Mouse (Mus musculus) urinary bladder, adult 2 months (tissue): Measurements from ENCODE around the gene Hmga1b. TPM values are rescaled to one million over a fixed set of nuclear protein-coding genes. Genes with fewer than 3 reads are reported as not detected.
"Not testable (repeated sequence)": the region's sequence is repeated elsewhere in the genome, so short reads cannot be mapped to it uniquely, and the experiment has no call there.

Experiments used
- DNase-seq: peaks from one replicate; pipeline ENCODE4 v3.0.0; 2022; ENCODE audit warnings: low spot score
- polyA plus RNA-seq: library from polyadenylated mRNA; depleted of rRNA; stranded (reverse); fragments of >200 nt; gene quantifications from 2 replicates; pipeline ENCODE4 v1.2.3, GENCODE M21; 2012

The Hmga1b gene
- polyA plus RNA-seq, 1 experiment: 2.1 TPM

- DNase-seq: peak; percentile 82
These were observed 21.6 kb downstream of the Hmga1b start, which contains the start of the genes Rfng and Gps1 for GRCm38 (mm10) chr11:120784064-120784791. TSS of gene Rfng (minus strand) at chr11:120784207. TSS of gene Gps1 (plus strand) at chr11:120784272.

GRCm38 (mm10) chr11:120785145-120785544 is 22.6 kb downstream of the Hmga1b start:
- DNase-seq: no peak

- DNase-seq: not testable (repeated sequence)
These were observed 25.9 kb downstream of the Hmga1b start for GRCm38 (mm10) chr11:120788460-120788859.

GRCm38 (mm10) chr11:120789355-120789754 is 26.8 kb downstream of the Hmga1b start:
- DNase-seq: no peak

- DNase-seq: no peak
These were observed 27.2 kb downstream of the Hmga1b start for GRCm38 (mm10) chr11:120789810-120790209.

- no peak for DNase-seq
These were observed 30.1 kb downstream of the Hmga1b start for GRCm38 (mm10) chr11:120792652-120793051.

- DNase-seq: peak; percentile 97
These were observed 33.4 kb downstream of the Hmga1b start, which contains the start of gene Dus1l for GRCm38 (mm10) chr11:120795756-120796613. TSS of gene Dus1l (minus strand) at chr11:120796403.

GRCm38 (mm10) chr11:120796614-120796946 is 34.0 kb downstream of the Hmga1b start:
- no peak for DNase-seq

GRCm38 (mm10) chr11:120798244-120798643 is 35.6 kb downstream of the Hmga1b start:
- no peak for DNase-seq

- DNase-seq: no peak
These were observed 36.8 kb downstream of the Hmga1b start for GRCm38 (mm10) chr11:120799316-120799890.

- DNase-seq: peak; percentile 69
These were observed 37.7 kb downstream of the Hmga1b start for GRCm38 (mm10) chr11:120800061-120800904.

GRCm38 (mm10) chr11:120804274-120804673 is 41.7 kb downstream of the Hmga1b start:
- DNase-seq: no peak

GRCm38 (mm10) chr11:120804769-120805168 is 42.2 kb downstream of the Hmga1b start:
- no peak for DNase-seq

- DNase-seq: no peak
These were observed 43.0 kb downstream of the Hmga1b start for GRCm38 (mm10) chr11:120805375-120806298.

- DNase-seq: no peak
These were observed 45.4 kb downstream of the Hmga1b start for GRCm38 (mm10) chr11:120808010-120808409.

GRCm38 (mm10) chr11:120812068-120812467 is 49.5 kb downstream of the Hmga1b start:
- DNase-seq: no peak
